In the genomic region with DNA sequence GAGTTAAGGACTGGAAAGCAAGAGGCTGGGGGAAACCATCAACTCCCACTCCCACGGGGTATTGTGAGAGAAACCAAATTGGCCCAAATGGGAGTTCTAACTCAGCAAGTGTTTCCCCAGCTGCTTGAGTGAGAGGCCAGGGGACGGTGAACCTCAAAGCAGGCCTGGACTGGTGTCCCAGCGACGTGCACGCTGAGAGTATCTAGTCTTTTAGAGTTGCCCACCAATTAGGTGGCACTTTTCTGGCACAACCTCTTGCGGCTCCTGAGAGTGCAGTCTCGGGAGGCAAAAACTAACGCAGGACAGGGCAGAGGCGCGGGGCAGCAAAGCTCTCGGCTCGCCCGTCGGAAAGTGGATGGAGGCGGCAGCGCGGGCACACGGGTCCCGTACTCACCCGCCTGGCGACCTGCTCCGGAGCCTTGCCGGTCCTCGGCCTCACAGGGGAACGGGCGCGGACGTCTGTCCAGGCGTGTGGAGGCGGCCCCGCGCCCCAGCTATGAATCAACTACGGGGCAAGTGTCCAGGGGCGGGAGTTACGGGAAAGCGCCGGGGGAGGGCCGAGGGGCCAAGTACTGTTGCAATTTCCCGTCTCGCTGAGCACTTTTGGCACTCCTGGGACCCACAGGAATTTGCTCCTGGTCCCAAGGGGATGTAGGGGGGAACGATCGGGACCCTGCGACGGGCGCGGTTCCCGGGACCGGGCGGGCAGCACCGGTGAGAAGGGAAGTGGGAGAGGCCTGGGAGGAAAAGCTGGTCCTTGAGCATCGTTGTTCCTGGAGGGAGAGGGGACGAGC, we compare ENCODE assay signal across 8 mouse cellular contexts. TPM values are rescaled to one million over a fixed set of nuclear protein-coding genes. Genes with fewer than 3 reads are reported as not detected.
A peak's percentile ranks its signal among the peaks of the same experiment; 100 is the strongest.
DNase-seq lines count a peak whose midpoint lies in the region; ATAC-seq and TF ChIP-seq lines count a peak whose summit lies in the region.

No protein-coding gene starts in this region.

- no peak for TF ChIP-seq POLR2A in brain, embryonic 14.5 days (IDR thresholded peaks at IDR 0.05; ENCODE audit: borderline replicate concordance, extremely low read depth, insufficient read depth, insufficient read length, poor library complexity, severe bottlenecking)

- peak overlapping the region; percentile 21 to 33 for H3K4me3 ChIP-seq in liver, embryonic 14.5 days (ENCODE audit: insufficient read depth in 1 of 2, low read depth in 2 of 2, low read length in 2 of 2)
- H3K4me3 ChIP-seq in neural tube, embryonic 13.5 days, result peak overlapping the region; percentile 43

- H3K27me3 ChIP-seq in liver, embryonic 14.5 days (ENCODE audit: control insufficient read depth, insufficient read depth, low read length), result peaks cover 23% of the 10 kb centered on the region
- H3K27me3 ChIP-seq in neural tube, embryonic 13.5 days, result peaks cover 44% of the 10 kb centered on the region

- 2% methylated on average over 52 of the region's 52 CpGs for WGBS in liver, embryonic 14.5 days (ENCODE audit: insufficient replicate concordance)
- WGBS in neural tube, embryonic 13.5 days, result 1% methylated on average over 52 of the region's 52 CpGs

- TF ChIP-seq CTCF in brain, embryonic 14.5 days (IDR thresholded peaks at IDR 0.05; ENCODE audit: borderline replicate concordance, extremely low read depth, insufficient read depth, insufficient read length), result no peak
- TF ChIP-seq CTCF in liver, embryonic 14.5 days (IDR thresholded peaks at IDR 0.05; ENCODE audit: low read depth), result no peak

- no peak overlapping the region for H3K9ac ChIP-seq in liver, embryonic 14.5 days (replicated peaks)
- H3K9ac ChIP-seq in neural tube, embryonic 13.5 days, result peak overlapping the region; percentile 60

- H3K27ac ChIP-seq in liver, embryonic 14.5 days, result no peak overlapping the region
- H3K27ac ChIP-seq in neural tube, embryonic 13.5 days (replicated peaks), result no peak overlapping the region

- peak overlapping the region; percentile 54 for H3K4me2 ChIP-seq in liver, embryonic 14.5 days (ENCODE audit: low read depth)
- H3K4me2 ChIP-seq in neural tube, embryonic 13.5 days, result peak overlapping the region; percentile 84

- peak; percentile 95 for DNase-seq in NIH3T3 (ENCODE audit: low read depth)
- peak; percentile 13 for DNase-seq in brain, embryonic 14.5 days (ENCODE audit: low read depth)
- peak; percentile 76 to 82 for DNase-seq in gastrocnemius, postnatal 36 days
- peak; percentile 17 for DNase-seq in induced T-regulatory cell, adult 2 months (ENCODE audit: low read depth)
- no peak for DNase-seq in liver, embryonic 14.5 days (ENCODE audit: low read depth in 3 of 3, low spot score in 3 of 3)
- DNase-seq in thymus, postnatal 0 days (ENCODE audit: low spot score), result no peak
- no peak for DNase-seq in layer of hippocampus, adult 9-10 months (ENCODE audit: low spot score)

- TF ChIP-seq EP300 in liver, embryonic 14.5 days (IDR thresholded peaks at IDR 0.05; ENCODE audit: low read depth), result no peak

- no peak for ATAC-seq in liver, embryonic 14.5 days (ENCODE audit: insufficient read depth)
- peak; percentile 37; the same call in 1 of the 2 replicates for ATAC-seq in neural tube, embryonic 13.5 days (ENCODE audit: low read depth)

- no peaks in the 10 kb centered on the region for H3K36me3 ChIP-seq in liver, embryonic 14.5 days (replicated peaks; ENCODE audit: control insufficient read depth, insufficient read depth, low read depth)
- H3K36me3 ChIP-seq in neural tube, embryonic 13.5 days, result no peaks in the 10 kb centered on the region

- intact Hi-C loops in gastrocnemius, postnatal 36 days (cut with DNase I), result no loop called here

- H3K9me3 ChIP-seq in liver, embryonic 14.5 days (ENCODE audit: control insufficient read depth, low read length), result no peaks in the 10 kb centered on the region
- no peaks in the 10 kb centered on the region for H3K9me3 ChIP-seq in neural tube, embryonic 13.5 days

- 0 out of 4 replicates have a peak, but pooled peaks cover 0 to 3% of the 10 kb centered on the region in 2 experiments for H3K4me1 ChIP-seq in liver, embryonic 14.5 days (replicated peaks; ENCODE audit: control insufficient read depth in 2 of 2, insufficient read depth in 2 of 2, low read length in 1 of 2)
- H3K4me1 ChIP-seq in neural tube, embryonic 13.5 days (replicated peaks), result peaks cover 19% of the 10 kb centered on the region

RNA-seq across cellular contexts. Expression of gene Osmr, which starts 0.8 kb away (rescaled TPM):
- 1.1 and 2.1 TPM in 2 replicates for polyA plus RNA-seq in brain, embryonic 14.5 days (2012; rRNA removed)
- total RNA-seq in gastrocnemius, postnatal 36 days (2021), result 1 to 10 TPM; 3.0 to 4.1 TPM
- polyA plus RNA-seq in liver, embryonic 14.5 days (2012; rRNA removed), result 0.06 and 0.17 TPM in 2 replicates
- polyA plus RNA-seq in liver, embryonic 14.5 days (2014; fragmentation: Nextera tagmentation; extraction: Ambion mirVana), result 0.13 and 0.28 TPM in 2 replicates
- polyA plus RNA-seq in neural tube, embryonic 13.5 days (2015; fragmentation: Nextera tagmentation; extraction: Ambion mirVana), result 1.2 and 1.7 TPM in 2 replicates
- polyA plus RNA-seq in thymus, postnatal 0 days (2015; fragmentation: Nextera tagmentation; extraction: Ambion mirVana), result 5.4 and 6.0 TPM in 2 replicates

Comparison
In these comparisons a context has a peak if more than half of its experiments do, and no peak if none do; other contexts are left out.
1. DNase-seq: peak in NIH3T3 (single experiment), brain, embryonic 14.5 days (single experiment), gastrocnemius, postnatal 36 days (2 of 2) and induced T-regulatory cell, adult 2 months (single experiment); none in liver, embryonic 14.5 days (0 of 3), thymus, postnatal 0 days (single experiment) and layer of hippocampus, adult 9-10 months (single experiment).